Mouse (Mus musculus): ENCODE data around the gene Gm10142.
"Not testable (repeated sequence)": the region's sequence is repeated elsewhere in the genome, so short reads cannot be mapped to it uniquely, and the experiment has no call there.

The Gm10142 gene

DNA sequence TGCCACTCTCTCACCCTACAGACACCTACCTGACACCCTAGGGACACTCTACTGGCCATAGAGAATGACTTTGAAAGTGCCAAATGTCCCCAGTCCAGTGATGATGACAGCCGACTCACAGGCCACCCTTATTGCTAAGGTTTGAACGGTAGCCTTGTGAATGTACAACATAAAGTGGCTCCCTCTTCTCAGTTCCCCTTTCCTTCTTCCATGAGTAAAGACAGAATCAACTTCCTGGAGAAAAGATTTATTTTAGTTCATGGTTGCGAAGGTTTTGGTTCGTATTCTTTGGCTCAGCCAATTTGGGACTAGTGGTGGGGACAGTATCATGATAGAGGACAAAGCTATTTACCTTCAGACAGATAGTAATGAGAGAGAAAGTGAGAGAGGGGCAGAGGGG is 23.3 kb downstream of the Gm10142 start:
- DNase-seq (ENCODE audit: low spot score): no peak

- not testable (repeated sequence) for DNase-seq (ENCODE audit: low spot score)
These were observed 26.5 kb downstream of the Gm10142 start, which contains the start of gene Gm18596 for GRCm38 (mm10) chr10:77741924-77742688. Gm18596 (minus strand) TSS chr10:77742638.

- not testable (repeated sequence) for DNase-seq (ENCODE audit: low spot score)
These were observed 35.1 kb downstream of the Gm10142 start for GRCm38 (mm10) chr10:77750686-77751085.

DNA sequence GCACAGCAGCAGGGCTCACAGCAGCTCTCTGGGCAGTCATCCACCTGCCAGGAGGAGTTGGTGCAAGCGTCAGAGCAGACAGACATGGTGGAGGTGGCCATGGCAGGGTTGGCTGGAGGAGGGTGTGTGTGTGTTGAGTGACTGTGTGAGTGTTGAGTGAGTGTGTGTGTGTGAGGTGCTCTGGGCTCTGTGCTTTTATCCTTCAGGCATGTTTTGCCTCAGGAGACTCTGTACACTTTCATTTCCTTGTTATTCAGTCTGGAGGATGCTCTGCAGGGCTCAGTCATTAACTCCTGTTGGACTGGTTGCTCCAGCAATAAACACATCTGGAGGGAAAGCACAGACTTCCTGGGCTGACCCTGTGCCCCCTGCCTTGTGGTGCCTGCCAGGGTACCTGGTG is 35.6 kb downstream of the Gm10142 start, which contains the start of gene Gm9736:
Gene Gm9736 (minus strand): TSS at position 101 of the 400 bp plus-strand sequence.
- not testable (repeated sequence) for DNase-seq (ENCODE audit: low spot score)

DNA sequence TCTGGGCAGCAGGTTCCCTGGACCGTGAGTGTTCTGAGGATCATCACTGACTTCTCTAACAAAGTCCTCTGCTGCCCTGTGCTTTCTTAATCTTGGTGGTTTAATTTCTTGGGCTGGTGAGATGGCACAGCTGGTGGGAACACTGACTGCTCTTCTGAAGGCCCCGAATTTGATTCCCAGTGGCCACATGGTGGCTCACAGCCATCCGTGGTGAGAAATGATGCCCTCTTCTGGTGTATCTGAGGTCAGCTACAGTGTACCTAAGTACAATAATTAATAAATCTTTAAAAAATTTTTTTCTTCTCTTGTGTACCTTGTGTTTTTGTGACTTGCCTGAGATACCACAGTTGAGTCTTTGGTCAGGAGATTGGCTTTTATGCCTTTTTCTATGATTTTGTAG is 36.7 kb downstream of the Gm10142 start:
- not testable (repeated sequence) for DNase-seq (ENCODE audit: low spot score)

GRCm38 (mm10) chr10:77753448-77753847 is 37.8 kb downstream of the Gm10142 start:
- no peak for DNase-seq (ENCODE audit: low spot score)

- DNase-seq (ENCODE audit: low spot score): not testable (repeated sequence)
These were observed 44.0 kb downstream of the Gm10142 start, which contains the start of gene Gm3233 for GRCm38 (mm10) chr10:77759582-77759981. Gm3233 (minus strand) TSS chr10:77759682.
